Mouse (Mus musculus) intestine, postnatal 0 days (tissue): ENCODE data around the gene Prim2. TPM values are rescaled to one million over a fixed set of nuclear protein-coding genes. Genes with fewer than 3 reads are reported as not detected.
A peak's percentile ranks its signal among the peaks of the same experiment; 100 is the strongest.
"Not testable (repeated sequence)": the region's sequence is repeated elsewhere in the genome, so short reads cannot be mapped to it uniquely, and the experiment has no call there.

Experiments used
- ATAC-seq: fragments of 200-750 bp; cut with Nextera tagmentation; 2 replicates; pipeline ENCODE4 v1.8.0; 2017; ENCODE audit warnings: mild to moderate bottlenecking, moderate TSS enrichment, moderate library complexity
- H3K27ac ChIP-seq: fragments of 300-500 bp; sonication (generic); 2 replicates; pipeline ENCODE4 v1.5.1; 2014; ENCODE audit warnings: mild to moderate bottlenecking, low read depth, low read length, moderate library complexity
- H3K27me3 ChIP-seq: fragments of 300-500 bp; sonication (generic); replicated peaks from 2 replicates; pipeline ENCODE4 v1.6.1; 2014; ENCODE audit warnings: low read length, mixed read lengths; ENCODE audit not compliant: control insufficient read depth, insufficient read depth
- H3K36me3 ChIP-seq: fragments of 300-500 bp; sonication (generic); 2 replicates; pipeline ENCODE4 v1.6.1; 2014; ENCODE audit warnings: mild to moderate bottlenecking, moderate library complexity; ENCODE audit not compliant: control insufficient read depth, insufficient read depth
- H3K4me1 ChIP-seq: fragments of 300-500 bp; sonication (generic); replicated peaks from 2 replicates; pipeline ENCODE4 v1.6.1; 2014; ENCODE audit warnings: antibody characterized with exemption, low read length, mixed read lengths; ENCODE audit not compliant: control insufficient read depth, insufficient read depth
- H3K4me2 ChIP-seq: fragments of 300-500 bp; sonication (generic); replicated peaks from 2 replicates; pipeline ENCODE4 v1.6.1; 2014; ENCODE audit warnings: low read depth, mild to moderate bottlenecking, moderate library complexity
- H3K4me3 ChIP-seq: fragments of 300-500 bp; sonication (generic); 2 replicates; pipeline ENCODE4 v1.5.1; 2014; ENCODE audit warnings: low read depth, low read length
- H3K9ac ChIP-seq: fragments of 300-500 bp; sonication (generic); 2 replicates; pipeline ENCODE4 v1.6.1; 2014; ENCODE audit warnings: mild to moderate bottlenecking, low read depth, low read length
- H3K9me3 ChIP-seq: fragments of 300-500 bp; sonication (generic); 2 replicates; pipeline ENCODE4 v1.6.1; 2016; ENCODE audit warnings: mixed run types; ENCODE audit not compliant: control insufficient read depth
- CTCF ChIP-seq: sonication (generic); IDR thresholded peaks from 2 replicates; pipeline ENCODE4 v1.5.1; 2016; ENCODE audit warnings: low read depth, mild to moderate bottlenecking, control low read depth, antibody characterized with exemption, moderate library complexity
- WGBS: fragments of 180-500 bp; shearing (Covaris S2); extraction: QIAGEN DNeasy Blood & Tissue Kit; methylation state at CpG from one replicate; pipeline ENCODE4 v1.1.7; 2014; 5-methylcytosine and 5-hydroxymethylcytosine counted together
- polyA plus RNA-seq: library from polyadenylated mRNA; unstranded; fragments of >200 nt; fragmentation: Nextera tagmentation; extraction: Ambion mirVana; gene quantifications from 2 replicates; pipeline ENCODE4 v1.2.1, GENCODE M21; 2015

Gene Prim2
- polyA plus RNA-seq, 1 experiment from 2014 or later = 8.8 TPM

- no peak overlapping the region for H3K9ac ChIP-seq
- ATAC-seq = no peak
- H3K27ac ChIP-seq = no peak overlapping the region
- H3K9me3 ChIP-seq = no peaks in the 10 kb centered on the region
- H3K4me3 ChIP-seq = no peak overlapping the region
- no peak overlapping the region for H3K4me2 ChIP-seq
- no peaks in the 10 kb centered on the region for H3K27me3 ChIP-seq
- no peak for TF ChIP-seq CTCF
- H3K4me1 ChIP-seq = no peaks in the 10 kb centered on the region
- 92% methylated on average over 10 of the region's 10 CpGs for WGBS
- peaks cover 6% of the 10 kb centered on the region for H3K36me3 ChIP-seq
Observed at GRCm38 (mm10) chr1:33636421-33637195, 33.0 kb downstream of the Prim2 start.

GRCm38 (mm10) chr1:33631002-33631618 lies 38.5 kb downstream of the Prim2 start:
- H3K4me2 ChIP-seq, H3K4me3 ChIP-seq, H3K9ac ChIP-seq, H3K9me3 ChIP-seq, H3K4me1 ChIP-seq, H3K27me3 ChIP-seq, ATAC-seq, H3K27ac ChIP-seq: not testable (repeated sequence)
- peaks cover 11% of the 10 kb centered on the region for H3K36me3 ChIP-seq
- WGBS = 94% methylated on average over 1 of the region's 1 CpGs

- 82% methylated on average over 6 of the region's 6 CpGs for WGBS
- no peak overlapping the region for H3K4me3 ChIP-seq
- TF ChIP-seq CTCF = 0 out of 2 replicates have a peak, but pooled peaks have one; percentile 23
- H3K9ac ChIP-seq = no peak overlapping the region
- no peaks in the 10 kb centered on the region for H3K9me3 ChIP-seq
- no peak overlapping the region for H3K27ac ChIP-seq
- H3K4me1 ChIP-seq = no peaks in the 10 kb centered on the region
- no peaks in the 10 kb centered on the region for H3K27me3 ChIP-seq
- ATAC-seq = no peak
- peaks cover 19% of the 10 kb centered on the region; the same call in 1 of the 2 replicates for H3K36me3 ChIP-seq
- no peak overlapping the region for H3K4me2 ChIP-seq
Observed at GRCm38 (mm10) chr1:33627803-33628202, 41.8 kb downstream of the Prim2 start.

- peaks cover 19% of the 10 kb centered on the region; the same call in 1 of the 2 replicates for H3K36me3 ChIP-seq
- no peak overlapping the region for H3K27ac ChIP-seq
- no peaks in the 10 kb centered on the region for H3K27me3 ChIP-seq
- H3K4me2 ChIP-seq = no peak overlapping the region
- H3K4me1 ChIP-seq = no peaks in the 10 kb centered on the region
- ATAC-seq = no peak
- no peak overlapping the region for H3K4me3 ChIP-seq
- WGBS = 94% methylated on average over 2 of the region's 2 CpGs
- TF ChIP-seq CTCF = no peak
- H3K9me3 ChIP-seq = no peaks in the 10 kb centered on the region
- H3K9ac ChIP-seq = no peak overlapping the region
Observed at GRCm38 (mm10) chr1:33627070-33627469, 42.5 kb downstream of the Prim2 start.

- Histone ChIP-seq H3K36me3 (peaks cover 15% of the 10 kb centered on the region; the same call in 1 of the 2 replicates), H3K9me3 (no peaks in the 10 kb centered on the region), H3K9ac (no peak overlapping the region), H3K27me3 (no peaks in the 10 kb centered on the region), H3K4me3 (no peak overlapping the region), H3K27ac (no peak overlapping the region), H3K4me2 (no peak overlapping the region), H3K4me1 (no peaks in the 10 kb centered on the region)
- TF ChIP-seq CTCF = no peak
- ATAC-seq = no peak
- WGBS = 94% methylated on average over 6 of the region's 6 CpGs
Observed at GRCm38 (mm10) chr1:33624900-33625299, 44.7 kb downstream of the Prim2 start.

- 78% methylated on average over 4 of the region's 4 CpGs for WGBS
- H3K27ac ChIP-seq = no peak overlapping the region
- no peak overlapping the region for H3K4me3 ChIP-seq
- H3K9me3 ChIP-seq = no peaks in the 10 kb centered on the region
- no peak for TF ChIP-seq CTCF
- no peak overlapping the region for H3K4me2 ChIP-seq
- H3K36me3 ChIP-seq = peaks cover 10% of the 10 kb centered on the region; the same call in 1 of the 2 replicates
- H3K9ac ChIP-seq = no peak overlapping the region
- no peak for ATAC-seq
- H3K27me3 ChIP-seq = no peaks in the 10 kb centered on the region
- no peaks in the 10 kb centered on the region for H3K4me1 ChIP-seq
Observed at GRCm38 (mm10) chr1:33624441-33624840, 45.2 kb downstream of the Prim2 start.
